Comparison of ENCODE assay signal across 13 mouse cellular contexts in the genomic region with DNA sequence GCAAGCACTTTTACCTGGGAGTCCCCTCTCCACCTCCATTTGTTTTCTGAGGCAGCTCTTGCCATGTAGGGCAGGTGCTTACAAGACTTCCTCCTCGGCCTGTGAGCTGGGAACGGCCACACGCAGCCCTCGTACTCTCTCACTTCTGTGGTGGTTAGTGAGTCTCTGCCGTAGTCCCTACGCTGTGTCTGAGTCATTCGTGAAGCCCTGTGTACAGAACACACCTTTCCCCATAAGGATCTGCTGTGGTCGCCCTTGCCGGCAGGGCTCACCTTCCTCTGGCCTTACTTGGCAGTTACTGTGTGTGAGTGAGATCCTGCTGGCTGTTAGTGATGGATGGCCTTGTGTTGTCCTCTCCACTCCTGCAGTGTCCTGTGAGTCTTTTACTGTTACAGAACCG. TPM values are rescaled to one million over a fixed set of nuclear protein-coding genes. Genes with fewer than 3 reads are reported as not detected.
DNase-seq lines count a peak whose midpoint lies in the region; ATAC-seq and TF ChIP-seq lines count a peak whose summit lies in the region.
"Had no signal": no experiment of that assay in that cellular context is flagged by ENCODE, and none has a peak within 500 bp of the region (broad histone marks: within the 10 kb centered on the region; RNA-seq: fewer than 3 reads in every experiment).

No protein-coding gene starts in this region.

- peak overlapping the region; percentile 18; the same call in 1 of the 2 replicates for H3K27ac ChIP-seq in kidney, adult 2 months (ENCODE audit: insufficient read depth, low read depth, low read length)
- H3K27ac ChIP-seq in bone marrow, adult 2 months (ENCODE audit: control insufficient read depth, insufficient read depth, low read depth, low read length, poor library complexity), result peak overlapping the region; percentile 93
- H3K27ac ChIP-seq in spleen, adult 2 months (ENCODE audit: insufficient read depth, low read length), result peak overlapping the region; percentile 94
- H3K27ac ChIP-seq: liver, embryonic 14.5 days; midbrain, embryonic 12.5 days had no signal

- WGBS in kidney, adult 2 months, result 49% methylated on average over 10 of the region's 10 CpGs
- 20% methylated on average over 10 of the region's 10 CpGs for WGBS in bone marrow, adult 2 months
- 18% methylated on average over 10 of the region's 10 CpGs for WGBS in spleen, adult 2 months

- no peaks in the 10 kb centered on the region for H3K27me3 ChIP-seq in kidney, adult 2 months (replicated peaks; ENCODE audit: control insufficient read depth, insufficient read depth, low read length)
- H3K27me3 ChIP-seq in spleen, adult 2 months (ENCODE audit: control insufficient read depth, insufficient read depth, low read length), result no peaks in the 10 kb centered on the region
- H3K27me3 ChIP-seq: midbrain, embryonic 12.5 days had no signal

- peak; percentile 16 for DNase-seq in kidney, adult 2 months
- no peak for DNase-seq in kidney, postnatal 25 days
- DNase-seq in CD4-positive helper T cell, adult 2 months (ENCODE audit: low read depth, low spot score), result peak; percentile 77
- DNase-seq in spleen, adult 2 months (ENCODE audit: low read depth in 1 of 2, low spot score in 2 of 2), result peak in 1 of 2 experiments; percentile 60
- no peak for DNase-seq in left cerebral cortex, postnatal 14 days (ENCODE audit: low spot score in 2 of 2)
- no peak for DNase-seq in embryo, embryonic 9.5 days (ENCODE audit: extremely low spot score)
- DNase-seq: heart, postnatal 4 days had no signal

- peaks cover 8% of the 10 kb centered on the region; the same call in 1 of the 2 replicates for H3K36me3 ChIP-seq in kidney, adult 2 months (ENCODE audit: control insufficient read depth, insufficient read depth, low read length)
- H3K36me3 ChIP-seq in spleen, adult 2 months (ENCODE audit: control insufficient read depth, insufficient read depth, low read length), result peaks cover 23% of the 10 kb centered on the region

- no peak overlapping the region for H3K4me3 ChIP-seq in kidney, adult 2 months (ENCODE audit: insufficient read depth, low read depth, low read length)
- no peak overlapping the region for H3K4me3 ChIP-seq in bone marrow, adult 2 months (replicated peaks; ENCODE audit: control insufficient read depth, low read depth, low read length)
- H3K4me3 ChIP-seq in spleen, adult 2 months (ENCODE audit: extremely low read depth, insufficient read depth, insufficient read length), result peak overlapping the region; percentile 2; the same call in 1 of the 2 replicates
- H3K4me3 ChIP-seq: midbrain, embryonic 12.5 days had no signal

- intact Hi-C loops in left cerebral cortex, postnatal 14 days (cut with DNase I), result no loop called here

- TF ChIP-seq POLR2A in kidney, adult 2 months (IDR thresholded peaks at IDR 0.05; ENCODE audit: low read depth, low read length), result no peak
- TF ChIP-seq POLR2A in bone marrow, adult 2 months (IDR thresholded peaks at IDR 0.05; ENCODE audit: borderline replicate concordance, control insufficient read depth, low read depth, low read length), result no peak
- no peak; the same call in 1 of the 2 replicates for TF ChIP-seq POLR2A in spleen, adult 2 months (IDR thresholded peaks at IDR 0.05; ENCODE audit: low read depth, low read length)

- H3K4me1 ChIP-seq in kidney, adult 2 months (ENCODE audit: control insufficient read depth, insufficient read depth, low read length), result peaks cover 9% of the 10 kb centered on the region
- peaks cover 10% of the 10 kb centered on the region for H3K4me1 ChIP-seq in bone marrow, adult 2 months (ENCODE audit: control insufficient read depth, insufficient read depth, low read length)
- peaks cover 47% of the 10 kb centered on the region for H3K4me1 ChIP-seq in spleen, adult 2 months (ENCODE audit: control insufficient read depth, insufficient read depth, insufficient read length)
- H3K4me1 ChIP-seq: midbrain, embryonic 12.5 days had no signal

- ATAC-seq in megakaryocyte progenitor cell, adult 5-6 weeks (replicated peaks; ENCODE audit: poor library complexity), result no peak; the same call in 1 of the 2 replicates

- no peak for TF ChIP-seq CTCF in kidney, adult 2 months (conservative IDR thresholded peaks at IDR 0.05; ENCODE audit: insufficient read depth, insufficient read length, low read depth, low read length)
- no peak for TF ChIP-seq CTCF in bone marrow, adult 2 months (IDR thresholded peaks at IDR 0.05; ENCODE audit: control insufficient read depth, insufficient read depth, low read length)
- TF ChIP-seq CTCF in spleen, adult 2 months (IDR thresholded peaks at IDR 0.05; ENCODE audit: extremely low read depth, insufficient read depth, insufficient read length, insufficient replicate concordance), result no peak

RNA-seq across cellular contexts. Expression of gene Rnf41, which starts 23.2 kb away (rescaled TPM):
- polyA plus RNA-seq in kidney, adult 2 months (2012; rRNA removed), result 19.5 and 19.6 TPM in 2 replicates
- polyA plus RNA-seq in bone marrow, adult 2 months (2011; ENCODE audit: insufficient read depth, insufficient read length, low replicate concordance, missing spikeins), result 8.5 and 17.3 TPM in 2 replicates
- 24.1 and 29.4 TPM in 2 replicates for polyA plus RNA-seq in spleen, adult 2 months (2012; rRNA removed)
- total RNA-seq in left cerebral cortex, postnatal 14 days (2021), result 10 to 100 TPM; 75.0 to 77.2 TPM
- total RNA-seq in megakaryocyte progenitor cell, adult 5-6 weeks (2015), result 15.7 and 20.9 TPM in 2 replicates
- total RNA-seq in megakaryocyte progenitor cell, adult 5-6 weeks (2017), result 20.1 and 21.0 TPM in 2 replicates

RNA-seq across cellular contexts. Expression of gene Nabp2, which starts 23.4 kb away (rescaled TPM):
- polyA plus RNA-seq in kidney, adult 2 months (2012; rRNA removed), result 33.2 and 37.8 TPM in 2 replicates
- polyA plus RNA-seq in bone marrow, adult 2 months (2011; ENCODE audit: insufficient read depth, insufficient read length, low replicate concordance, missing spikeins), result 26.4 and 40.0 TPM in 2 replicates
- polyA plus RNA-seq in spleen, adult 2 months (2012; rRNA removed), result 19.8 and 21.2 TPM in 2 replicates
- 10 to 100 TPM; 88.3 to 92.5 TPM for total RNA-seq in left cerebral cortex, postnatal 14 days (2021)
- 79.4 and 105 TPM in 2 replicates for total RNA-seq in megakaryocyte progenitor cell, adult 5-6 weeks (2015)
- 68.8 and 72.2 TPM in 2 replicates for total RNA-seq in megakaryocyte progenitor cell, adult 5-6 weeks (2017)

RNA-seq across cellular contexts. Expression of gene Smarcc2, which starts 24.4 kb away (rescaled TPM):
- 81.3 and 81.4 TPM in 2 replicates for polyA plus RNA-seq in kidney, adult 2 months (2012; rRNA removed)
- 45.0 and 74.4 TPM in 2 replicates for polyA plus RNA-seq in bone marrow, adult 2 months (2011; ENCODE audit: insufficient read depth, insufficient read length, low replicate concordance, missing spikeins)
- 67.8 and 84.5 TPM in 2 replicates for polyA plus RNA-seq in spleen, adult 2 months (2012; rRNA removed)
- 100 to 1,000 TPM; 199 to 211 TPM for total RNA-seq in left cerebral cortex, postnatal 14 days (2021)
- 70.4 and 74.5 TPM in 2 replicates for total RNA-seq in megakaryocyte progenitor cell, adult 5-6 weeks (2015)
- total RNA-seq in megakaryocyte progenitor cell, adult 5-6 weeks (2017), result 52.8 and 66.9 TPM in 2 replicates

RNA-seq across cellular contexts. Expression of gene Slc39a5, which starts 33.7 kb away (rescaled TPM):
- 114 and 137 TPM in 2 replicates for polyA plus RNA-seq in kidney, adult 2 months (2012; rRNA removed)
- not detected in 2 replicates for polyA plus RNA-seq in bone marrow, adult 2 months (2011; ENCODE audit: insufficient read depth, insufficient read length, low replicate concordance, missing spikeins)
- polyA plus RNA-seq in spleen, adult 2 months (2012; rRNA removed), result 15.2 and 17.1 TPM in 2 replicates
- 1 to 10 TPM in 1 of 2 experiments, not detected in 1; 1.0 TPM for total RNA-seq in left cerebral cortex, postnatal 14 days (2021)
- total RNA-seq in megakaryocyte progenitor cell, adult 5-6 weeks (2015), result not detected in 2 replicates
- not detected in 2 replicates for total RNA-seq in megakaryocyte progenitor cell, adult 5-6 weeks (2017)
- total RNA-seq: G1E; heart, postnatal 4 days; layer of hippocampus, postnatal 25 days had no signal
- polyA plus RNA-seq: G1E; midbrain, embryonic 12.5 days had no signal

RNA-seq across cellular contexts. Expression of gene Ankrd52, which starts 57.8 kb away (rescaled TPM):
- polyA plus RNA-seq in kidney, adult 2 months (2012; rRNA removed), result 21.5 and 22.5 TPM in 2 replicates
- polyA plus RNA-seq in bone marrow, adult 2 months (2011; ENCODE audit: insufficient read depth, insufficient read length, low replicate concordance, missing spikeins), result 14.5 and 17.1 TPM in 2 replicates
- polyA plus RNA-seq in spleen, adult 2 months (2012; rRNA removed), result 31.1 and 36.9 TPM in 2 replicates
- total RNA-seq in left cerebral cortex, postnatal 14 days (2021), result 10 to 100 TPM; 80.3 to 84.3 TPM
- 48.6 and 48.9 TPM in 2 replicates for total RNA-seq in megakaryocyte progenitor cell, adult 5-6 weeks (2015)
- 9.0 and 11.6 TPM in 2 replicates for total RNA-seq in megakaryocyte progenitor cell, adult 5-6 weeks (2017)

Comparison
In these comparisons a context has a peak if more than half of its experiments do, and no peak if none do; other contexts are left out.
1. DNase-seq: peak in kidney, adult 2 months (single experiment) and CD4-positive helper T cell, adult 2 months (single experiment); none in kidney, postnatal 25 days (0 of 2), left cerebral cortex, postnatal 14 days (0 of 2) and embryo, embryonic 9.5 days (single experiment).
2. H3K27ac ChIP-seq: peak in every context shown above with its lines; median percentile 94 in spleen, adult 2 months; 93 in bone marrow, adult 2 months; 18 in kidney, adult 2 months.